Comparison of ENCODE assay signal across 23 mouse cellular contexts in the genomic region with DNA sequence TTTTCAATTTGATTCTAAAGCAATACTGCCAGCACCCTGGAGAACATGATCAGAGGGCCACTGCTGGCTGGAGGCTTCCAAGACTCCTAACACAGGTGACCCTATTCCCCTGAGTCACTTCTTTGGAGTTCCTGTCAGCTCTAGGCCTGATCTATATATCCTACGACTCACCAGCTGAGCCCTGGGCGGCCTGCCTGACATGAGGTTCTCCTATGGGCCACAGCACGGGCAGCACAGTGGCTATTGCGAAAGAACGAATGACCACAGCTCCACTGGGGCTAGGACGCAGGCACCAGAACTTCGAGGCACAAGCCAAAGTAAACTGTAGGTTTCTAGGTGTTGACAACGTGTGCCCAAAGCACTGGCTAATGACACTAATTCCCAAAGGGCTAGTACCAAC. TPM values are rescaled to one million over a fixed set of nuclear protein-coding genes. Genes with fewer than 3 reads are reported as not detected.
A peak's percentile ranks its signal among the peaks of the same experiment; 100 is the strongest.
DNase-seq lines count a peak whose midpoint lies in the region; ATAC-seq and TF ChIP-seq lines count a peak whose summit lies in the region.
"Had no signal": no experiment of that assay in that cellular context is flagged by ENCODE, and none has a peak within 500 bp of the region (broad histone marks: within the 10 kb centered on the region; RNA-seq: fewer than 3 reads in every experiment).

No protein-coding gene starts in this region.

- DNase-seq in heart, embryonic 10.5 days (ENCODE audit: low spot score): no peak
- no peak for DNase-seq in heart, postnatal 10 days
- peak; percentile 74 for DNase-seq in 416B (ENCODE audit: low read depth)
- peak; percentile 29 for DNase-seq in adrenal gland, postnatal 25 days
- DNase-seq in lung, postnatal 25 days (ENCODE audit: low spot score): peak; percentile 50
- DNase-seq in hindbrain, embryonic 11.5 days (ENCODE audit: low spot score): no peak
- no peak for DNase-seq in urinary bladder, postnatal 14 days (ENCODE audit: low spot score)
- DNase-seq in midbrain, postnatal 0 days (ENCODE audit: low spot score): no peak
- DNase-seq: cerebellum, adult 18-20 months; kidney, postnatal 14 days; right cerebral cortex, postnatal 25 days; thymus, adult 2 months had no signal

- H3K27ac ChIP-seq in heart, embryonic 10.5 days: 0 out of 2 replicates have a peak overlapping the region, but pooled peaks have one; percentile 17
- no peak overlapping the region for H3K27ac ChIP-seq in hindbrain, embryonic 11.5 days (ENCODE audit: low read depth, low read length)
- H3K27ac ChIP-seq in midbrain, postnatal 0 days (ENCODE audit: low read depth, low read length): no peak overlapping the region
- H3K27ac ChIP-seq: embryonic facial prominence, embryonic 15.5 days; hindbrain, embryonic 13.5 days; limb, embryonic 12.5 days had no signal

- ATAC-seq in hindbrain, embryonic 11.5 days (ENCODE audit: low FRiP score): no peak
- no peak for ATAC-seq in midbrain, postnatal 0 days (ENCODE audit: low FRiP score)
- ATAC-seq: forebrain, embryonic 14.5 days; intestine, embryonic 16.5 days had no signal

- no peak overlapping the region for H3K9ac ChIP-seq in hindbrain, embryonic 11.5 days (ENCODE audit: low read depth, low read length)
- no peak overlapping the region for H3K9ac ChIP-seq in midbrain, postnatal 0 days (replicated peaks; ENCODE audit: low read length, poor library complexity, severe bottlenecking)
- H3K9ac ChIP-seq: embryonic facial prominence, embryonic 15.5 days; hindbrain, embryonic 13.5 days; limb, embryonic 12.5 days had no signal

- peaks cover 61% of the 10 kb centered on the region for H3K4me1 ChIP-seq in heart, embryonic 10.5 days
- H3K4me1 ChIP-seq in hindbrain, embryonic 11.5 days (replicated peaks; ENCODE audit: control insufficient read depth, insufficient read depth, low read length): peaks cover 5% of the 10 kb centered on the region; the same call in 1 of the 2 replicates
- H3K4me1 ChIP-seq in midbrain, postnatal 0 days (ENCODE audit: insufficient read depth, low read length): peaks cover 19% of the 10 kb centered on the region

- no peak for TF ChIP-seq CTCF in midbrain, postnatal 0 days (IDR thresholded peaks at IDR 0.05)

- intact Hi-C loops in heart, postnatal 10 days (cut with DNase I): loop anchor here (5.0 kb wide), 1 partner anchor 57 kb away; no protein-coding TSS in a partner anchor

- peaks cover 28% of the 10 kb centered on the region for H3K36me3 ChIP-seq in heart, embryonic 10.5 days
- peaks cover 3% of the 10 kb centered on the region; the same call in 1 of the 2 replicates for H3K36me3 ChIP-seq in hindbrain, embryonic 11.5 days (ENCODE audit: control insufficient read depth, insufficient read depth, low read length)
- peaks cover 7% of the 10 kb centered on the region; the same call in 1 of the 2 replicates for H3K36me3 ChIP-seq in midbrain, postnatal 0 days (ENCODE audit: insufficient read depth, low read length)

- H3K9me3 ChIP-seq in heart, embryonic 10.5 days: no peaks in the 10 kb centered on the region
- no peaks in the 10 kb centered on the region for H3K9me3 ChIP-seq in hindbrain, embryonic 11.5 days (ENCODE audit: control insufficient read depth, low read length)
- no peaks in the 10 kb centered on the region for H3K9me3 ChIP-seq in midbrain, postnatal 0 days (ENCODE audit: low read length)
- H3K9me3 ChIP-seq: embryonic facial prominence, embryonic 15.5 days; hindbrain, embryonic 13.5 days; limb, embryonic 12.5 days had no signal

- H3K4me3 ChIP-seq in heart, embryonic 10.5 days: no peak overlapping the region
- H3K4me3 ChIP-seq in hindbrain, embryonic 11.5 days (ENCODE audit: low read depth, low read length): no peak overlapping the region
- no peak overlapping the region for H3K4me3 ChIP-seq in midbrain, postnatal 0 days (ENCODE audit: low read depth, low read length)
- H3K4me3 ChIP-seq: embryonic facial prominence, embryonic 15.5 days; hindbrain, embryonic 13.5 days; limb, embryonic 12.5 days had no signal

- no peak overlapping the region for H3K4me2 ChIP-seq in hindbrain, embryonic 11.5 days (replicated peaks; ENCODE audit: low read depth, low read length)
- no peak overlapping the region for H3K4me2 ChIP-seq in midbrain, postnatal 0 days (ENCODE audit: low read depth, low read length, poor library complexity, severe bottlenecking)
- H3K4me2 ChIP-seq: embryonic facial prominence, embryonic 15.5 days; hindbrain, embryonic 13.5 days; limb, embryonic 12.5 days had no signal

- 81% methylated on average over 8 of the region's 8 CpGs for WGBS in heart, embryonic 10.5 days
- 83% methylated on average over 8 of the region's 8 CpGs for WGBS in hindbrain, embryonic 11.5 days
- WGBS in midbrain, postnatal 0 days: 89% methylated on average over 8 of the region's 8 CpGs

- H3K27me3 ChIP-seq in heart, embryonic 10.5 days (ENCODE audit: insufficient read depth, poor library complexity, severe bottlenecking): no peaks in the 10 kb centered on the region
- no peaks in the 10 kb centered on the region for H3K27me3 ChIP-seq in hindbrain, embryonic 11.5 days (ENCODE audit: control insufficient read depth, insufficient read depth, low read length)
- H3K27me3 ChIP-seq in midbrain, postnatal 0 days (ENCODE audit: insufficient read depth, low read length): no peaks in the 10 kb centered on the region
- H3K27me3 ChIP-seq: CH12.LX; embryonic facial prominence, embryonic 15.5 days; hindbrain, embryonic 13.5 days; limb, embryonic 12.5 days had no signal

RNA-seq across cellular contexts. Expression of a gene that starts 5.2 kb away (rescaled TPM):
- 42.3 and 46.0 TPM in 2 replicates for polyA plus RNA-seq in heart, embryonic 10.5 days (2016; fragmentation: Nextera tagmentation; extraction: Ambion mirVana)
- total RNA-seq in heart, postnatal 10 days (2021): 10 to 100 TPM; 28.3 to 30.8 TPM
- total RNA-seq in adrenal gland, postnatal 25 days (2021): 36.2 and 36.3 TPM in 2 replicates
- polyA plus RNA-seq in hindbrain, embryonic 11.5 days (2014; fragmentation: Nextera tagmentation; extraction: Ambion mirVana): 26.0 and 32.2 TPM in 2 replicates
- 136 and 145 TPM in 2 replicates for total RNA-seq in midbrain, postnatal 0 days (2014; rRNA removed)
- polyA plus RNA-seq in midbrain, postnatal 0 days (2015; fragmentation: Nextera tagmentation; extraction: Ambion mirVana): 60.2 and 63.5 TPM in 2 replicates

RNA-seq across cellular contexts. Expression of a gene that starts 51.9 kb away (rescaled TPM):
- not detected in 2 replicates for polyA plus RNA-seq in heart, embryonic 10.5 days (2016; fragmentation: Nextera tagmentation; extraction: Ambion mirVana)
- total RNA-seq in heart, postnatal 10 days (2021): not detected
- total RNA-seq in adrenal gland, postnatal 25 days (2021): 0.38 and 0.70 TPM in 2 replicates
- polyA plus RNA-seq in hindbrain, embryonic 11.5 days (2014; fragmentation: Nextera tagmentation; extraction: Ambion mirVana): not detected in 2 replicates
- not detected in 2 replicates for total RNA-seq in midbrain, postnatal 0 days (2014; rRNA removed)
- not detected in 2 replicates for polyA plus RNA-seq in midbrain, postnatal 0 days (2015; fragmentation: Nextera tagmentation; extraction: Ambion mirVana)
- total RNA-seq: CH12.LX; gastrocnemius, adult 8-10 months; layer of hippocampus, postnatal 25 days; megakaryocyte-erythroid progenitor cell, adult 5-6 weeks had no signal
- polyA plus RNA-seq: brain, embryonic 14.5 days; forebrain, embryonic 14.5 days; hindbrain, embryonic 13.5 days; limb, embryonic 12.5 days had no signal

RNA-seq across cellular contexts. Expression of a gene that starts 54.7 kb away (rescaled TPM):
- 0.33 and 0.40 TPM in 2 replicates for polyA plus RNA-seq in heart, embryonic 10.5 days (2016; fragmentation: Nextera tagmentation; extraction: Ambion mirVana)
- under 1 TPM; 0.10 to 0.12 TPM for total RNA-seq in heart, postnatal 10 days (2021)
- 5.4 and 8.9 TPM in 2 replicates for total RNA-seq in adrenal gland, postnatal 25 days (2021)
- polyA plus RNA-seq in hindbrain, embryonic 11.5 days (2014; fragmentation: Nextera tagmentation; extraction: Ambion mirVana): 0.25 and 0.26 TPM in 2 replicates
- not detected in 2 replicates for total RNA-seq in midbrain, postnatal 0 days (2014; rRNA removed)
- polyA plus RNA-seq in midbrain, postnatal 0 days (2015; fragmentation: Nextera tagmentation; extraction: Ambion mirVana): 0.45 and 0.72 TPM in 2 replicates
- total RNA-seq: gastrocnemius, adult 8-10 months; megakaryocyte-erythroid progenitor cell, adult 5-6 weeks had no signal

RNA-seq across cellular contexts. Expression of a gene that starts 55.8 kb away (rescaled TPM):
- not detected in 2 replicates for polyA plus RNA-seq in heart, embryonic 10.5 days (2016; fragmentation: Nextera tagmentation; extraction: Ambion mirVana)
- total RNA-seq in heart, postnatal 10 days (2021): not detected
- total RNA-seq in adrenal gland, postnatal 25 days (2021): 0.71 and 0.76 TPM in 2 replicates
- polyA plus RNA-seq in hindbrain, embryonic 11.5 days (2014; fragmentation: Nextera tagmentation; extraction: Ambion mirVana): not detected in 2 replicates
- 0.11 TPM in 1 of 2 replicates, not detected in the other for total RNA-seq in midbrain, postnatal 0 days (2014; rRNA removed)
- not detected in 2 replicates for polyA plus RNA-seq in midbrain, postnatal 0 days (2015; fragmentation: Nextera tagmentation; extraction: Ambion mirVana)
- total RNA-seq: CH12.LX; gastrocnemius, adult 8-10 months; layer of hippocampus, postnatal 25 days; megakaryocyte-erythroid progenitor cell, adult 5-6 weeks had no signal
- polyA plus RNA-seq: brain, embryonic 14.5 days; forebrain, embryonic 14.5 days; heart, embryonic 14.5 days; intestine, embryonic 16.5 days; limb, embryonic 12.5 days had no signal

Comparison
In these comparisons a context has a peak if more than half of its experiments do, and no peak if none do; other contexts are left out.
1. DNase-seq: peak in 416B (single experiment), adrenal gland, postnatal 25 days (single experiment) and lung, postnatal 25 days (single experiment); none in heart, embryonic 10.5 days (single experiment), heart, postnatal 10 days (0 of 2), hindbrain, embryonic 11.5 days (single experiment), urinary bladder, postnatal 14 days (single experiment) and midbrain, postnatal 0 days (single experiment).